Mouse (Mus musculus) adrenal gland (tissue): ENCODE results near the gene Gpr62.

Experiments
- intact Hi-C: fragments of 180-260 bp; cut with DNase I; formaldehyde crosslinking; loops from one replicate; pipeline ENCODE4 v1.15.1; 2025

The Gpr62 gene

GRCm38 (mm10) chr9:106457163-106457559 lies 8.6 kb downstream of the Gpr62 start:
- intact Hi-C loops, result no loop called here

GRCm38 (mm10) chr9:106456325-106457162 lies 9.2 kb downstream of the Gpr62 start:
- intact Hi-C loops, result no loop called here

- intact Hi-C loops, result no loop called here
Observed at GRCm38 (mm10) chr9:106454888-106455681, 10.7 kb downstream of the Gpr62 start.

- intact Hi-C loops, result no loop called here
Observed at GRCm38 (mm10) chr9:106454071-106454761, 11.5 kb downstream of the Gpr62 start.

GRCm38 (mm10) chr9:106453271-106454070 lies 12.3 kb downstream of the Gpr62 start, which contains the start of gene Pcbp4:
Pcbp4 (plus strand) TSS chr9:106453291.
- intact Hi-C loops, result no loop called here

- intact Hi-C loops, result no loop called here
Observed at GRCm38 (mm10) chr9:106452821-106453220, 12.9 kb downstream of the Gpr62 start.

- intact Hi-C loops, result no loop called here
Observed at GRCm38 (mm10) chr9:106452351-106452750, 13.4 kb downstream of the Gpr62 start.

GRCm38 (mm10) chr9:106451899-106452298 lies 13.8 kb downstream of the Gpr62 start:
- intact Hi-C loops, result no loop called here

GRCm38 (mm10) chr9:106451298-106451697 lies 14.4 kb downstream of the Gpr62 start:
- intact Hi-C loops, result no loop called here

GRCm38 (mm10) chr9:106450661-106451060 lies 15.1 kb downstream of the Gpr62 start:
- intact Hi-C loops, result no loop called here

- intact Hi-C loops, result no loop called here
Observed at GRCm38 (mm10) chr9:106449947-106450346, 15.8 kb downstream of the Gpr62 start.

- intact Hi-C loops, result no loop called here
Observed at GRCm38 (mm10) chr9:106448498-106449031, 17.2 kb downstream of the Gpr62 start.

- intact Hi-C loops, result no loop called here
Observed at GRCm38 (mm10) chr9:106447951-106448350, 17.8 kb downstream of the Gpr62 start.

GRCm38 (mm10) chr9:106447348-106447747 lies 18.4 kb downstream of the Gpr62 start, which contains the start of the genes Abhd14b and Abhd14a:
Abhd14b (plus strand) TSS chr9:106447459.
Abhd14a (minus strand) TSS chr9:106447678.
- intact Hi-C loops, result no loop called here

- intact Hi-C loops, result no loop called here
Observed at GRCm38 (mm10) chr9:106444836-106445235, 20.9 kb downstream of the Gpr62 start.

GRCm38 (mm10) chr9:106442680-106443079 lies 23.1 kb downstream of the Gpr62 start:
- intact Hi-C loops, result no loop called here

GRCm38 (mm10) chr9:106436566-106436965 lies 29.2 kb downstream of the Gpr62 start:
- intact Hi-C loops, result no loop called here

- intact Hi-C loops, result loop anchor here (5.0 kb wide), 1 partner anchor 39 kb away; no protein-coding TSS in a partner anchor
Observed at GRCm38 (mm10) chr9:106433389-106433788, 32.3 kb downstream of the Gpr62 start.

GRCm38 (mm10) chr9:106430015-106430264 lies 35.8 kb downstream of the Gpr62 start:
- intact Hi-C loops, result loop anchor here (5.0 kb wide), 1 partner anchor 42 kb away; no protein-coding TSS in a partner anchor

GRCm38 (mm10) chr9:106429221-106430014 lies 36.3 kb downstream of the Gpr62 start, which contains the start of gene Rpl29:
Rpl29 (plus strand) TSS chr9:106429454.
- intact Hi-C loops, result loop anchor here (5.0 kb wide), 1 partner anchor 43 kb away; no protein-coding TSS in a partner anchor
